Mouse (Mus musculus): Measurements from ENCODE around the gene Pqlc2. TPM values are rescaled to one million over a fixed set of nuclear protein-coding genes. Genes with fewer than 3 reads are reported as not detected.

Gene Pqlc2
- polyA plus RNA-seq, 1 experiment from 2014 or later, result 12.7 TPM

GRCm38 (mm10) chr4:139274573-139274972, 35.9 kb downstream of the Pqlc2 start:
- H3K4me3 ChIP-seq (ENCODE audit: low read depth, low read length), result no peak overlapping the region
- H3K4me2 ChIP-seq (ENCODE audit: low read depth, low read length), result no peak overlapping the region
- no peaks in the 10 kb centered on the region for H3K4me1 ChIP-seq (ENCODE audit: control insufficient read depth, insufficient read depth, low read length)
- no peak for ATAC-seq (ENCODE audit: low read depth)
- H3K27ac ChIP-seq (ENCODE audit: low read depth, low read length), result no peak overlapping the region
- H3K27me3 ChIP-seq (ENCODE audit: control insufficient read depth, insufficient read depth, low read length), result no peaks in the 10 kb centered on the region
- WGBS, result 95% methylated on average over 7 of the region's 7 CpGs
- no peak overlapping the region for H3K9ac ChIP-seq (replicated peaks; ENCODE audit: low read depth, low read length)
- no peaks in the 10 kb centered on the region for H3K36me3 ChIP-seq (ENCODE audit: control insufficient read depth, insufficient read depth, low read length)
- H3K9me3 ChIP-seq (ENCODE audit: control insufficient read depth, low read length), result no peaks in the 10 kb centered on the region

DNA sequence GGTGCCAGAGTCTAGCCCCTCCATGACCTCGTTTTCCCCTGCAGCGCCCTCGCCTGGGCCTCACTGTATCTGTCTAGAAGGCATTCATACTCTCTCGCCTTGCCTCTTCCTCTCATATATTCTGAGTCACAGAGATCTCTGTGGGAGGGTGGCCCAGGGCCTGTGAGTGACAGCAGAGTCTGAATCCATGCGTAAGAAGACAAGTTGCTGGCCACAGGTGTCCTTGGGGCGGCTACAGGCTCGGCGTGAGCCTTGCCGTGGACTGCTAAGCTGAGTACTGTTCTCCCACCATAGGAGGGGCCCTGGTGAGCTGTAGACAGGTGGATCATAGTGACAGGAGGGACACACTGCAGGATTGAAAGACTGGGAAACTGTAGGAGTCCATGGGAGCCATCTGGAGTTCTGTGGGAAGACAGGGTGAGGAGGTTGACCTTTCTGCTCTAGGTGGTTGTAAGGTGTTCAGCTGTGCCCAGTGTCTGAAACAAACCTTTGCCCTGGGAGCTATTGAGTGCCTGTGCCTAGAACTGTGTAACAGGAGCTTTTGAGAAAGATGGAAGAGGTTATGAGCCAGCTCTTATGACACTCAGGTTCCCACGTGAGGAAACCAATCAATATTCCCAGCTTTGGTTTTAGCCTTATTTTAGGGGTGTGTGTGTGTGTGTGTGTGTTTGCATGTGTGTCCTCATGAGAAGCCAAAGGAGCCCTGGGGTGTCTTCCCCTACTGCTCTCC, 37.4 kb downstream of the Pqlc2 start:
- Histone ChIP-seq H3K27ac (ENCODE audit: low read depth, low read length) (no peak overlapping the region), H3K4me1 (ENCODE audit: control insufficient read depth, insufficient read depth, low read length) (no peaks in the 10 kb centered on the region), H3K4me2 (ENCODE audit: low read depth, low read length) (no peak overlapping the region), H3K36me3 (ENCODE audit: control insufficient read depth, insufficient read depth, low read length) (no peaks in the 10 kb centered on the region), H3K9me3 (ENCODE audit: control insufficient read depth, low read length) (no peaks in the 10 kb centered on the region), H3K27me3 (ENCODE audit: control insufficient read depth, insufficient read depth, low read length) (no peaks in the 10 kb centered on the region), H3K4me3 (ENCODE audit: low read depth, low read length) (no peak overlapping the region), H3K9ac (replicated peaks; ENCODE audit: low read depth, low read length) (no peak overlapping the region)
- no peak for ATAC-seq (ENCODE audit: low read depth)
- 93% methylated on average over 10 of the region's 10 CpGs for WGBS

GRCm38 (mm10) chr4:139271562-139271961, 38.9 kb downstream of the Pqlc2 start:
- H3K27me3 ChIP-seq (ENCODE audit: control insufficient read depth, insufficient read depth, low read length), result no peaks in the 10 kb centered on the region
- no peaks in the 10 kb centered on the region for H3K4me1 ChIP-seq (ENCODE audit: control insufficient read depth, insufficient read depth, low read length)
- 78% methylated on average over 9 of the region's 9 CpGs for WGBS

GRCm38 (mm10) chr4:139270168-139270567, 40.3 kb downstream of the Pqlc2 start:
- Histone ChIP-seq H3K4me1 (ENCODE audit: control insufficient read depth, insufficient read depth, low read length) (no peaks in the 10 kb centered on the region), H3K27ac (ENCODE audit: low read depth, low read length) (no peak overlapping the region), H3K4me2 (ENCODE audit: low read depth, low read length) (no peak overlapping the region), H3K9ac (replicated peaks; ENCODE audit: low read depth, low read length) (no peak overlapping the region), H3K36me3 (ENCODE audit: control insufficient read depth, insufficient read depth, low read length) (no peaks in the 10 kb centered on the region), H3K9me3 (ENCODE audit: control insufficient read depth, low read length) (no peaks in the 10 kb centered on the region), H3K4me3 (ENCODE audit: low read depth, low read length) (no peak overlapping the region), H3K27me3 (ENCODE audit: control insufficient read depth, insufficient read depth, low read length) (no peaks in the 10 kb centered on the region)
- ATAC-seq (ENCODE audit: low read depth), result no peak
- WGBS, result 88% methylated on average over 3 of the region's 3 CpGs

More at GRCm38 (mm10) chr4:139271562-139271961, 38.9 kb downstream of the Pqlc2 start:
- no peaks in the 10 kb centered on the region for H3K9me3 ChIP-seq (ENCODE audit: control insufficient read depth, low read length)
- no peak overlapping the region for H3K27ac ChIP-seq (ENCODE audit: low read depth, low read length)
- H3K4me3 ChIP-seq (ENCODE audit: low read depth, low read length), result no peak overlapping the region
- H3K9ac ChIP-seq (replicated peaks; ENCODE audit: low read depth, low read length), result no peak overlapping the region
- H3K4me2 ChIP-seq (ENCODE audit: low read depth, low read length), result no peak overlapping the region
- no peaks in the 10 kb centered on the region for H3K36me3 ChIP-seq (ENCODE audit: control insufficient read depth, insufficient read depth, low read length)
- ATAC-seq (ENCODE audit: low read depth), result no peak

- Histone ChIP-seq H3K9me3 (ENCODE audit: control insufficient read depth, low read length) (no peaks in the 10 kb centered on the region), H3K36me3 (ENCODE audit: control insufficient read depth, insufficient read depth, low read length) (peaks cover 14% of the 10 kb centered on the region; the same call in 1 of the 2 replicates), H3K4me2 (ENCODE audit: low read depth, low read length) (no peak overlapping the region), H3K9ac (replicated peaks; ENCODE audit: low read depth, low read length) (no peak overlapping the region), H3K4me1 (ENCODE audit: control insufficient read depth, insufficient read depth, low read length) (no peaks in the 10 kb centered on the region), H3K27ac (ENCODE audit: low read depth, low read length) (no peak overlapping the region), H3K27me3 (ENCODE audit: control insufficient read depth, insufficient read depth, low read length) (no peaks in the 10 kb centered on the region), H3K4me3 (ENCODE audit: low read depth, low read length) (no peak overlapping the region)
- ATAC-seq (ENCODE audit: low read depth), result no peak
- WGBS, result 80% methylated on average over 1 of the region's 1 CpGs
Measured at GRCm38 (mm10) chr4:139268242-139268641, 42.3 kb downstream of the Pqlc2 start.

- H3K4me2 ChIP-seq (ENCODE audit: low read depth, low read length), result no peak overlapping the region
- no peaks in the 10 kb centered on the region for H3K9me3 ChIP-seq (ENCODE audit: control insufficient read depth, low read length)
- H3K36me3 ChIP-seq (ENCODE audit: control insufficient read depth, insufficient read depth, low read length), result peaks cover 23% of the 10 kb centered on the region
- no peak overlapping the region for H3K4me3 ChIP-seq (ENCODE audit: low read depth, low read length)
- no peaks in the 10 kb centered on the region for H3K27me3 ChIP-seq (ENCODE audit: control insufficient read depth, insufficient read depth, low read length)
- no peaks in the 10 kb centered on the region for H3K4me1 ChIP-seq (ENCODE audit: control insufficient read depth, insufficient read depth, low read length)
- WGBS, result 80% methylated on average over 3 of the region's 3 CpGs
- H3K9ac ChIP-seq (replicated peaks; ENCODE audit: low read depth, low read length), result no peak overlapping the region
- ATAC-seq (ENCODE audit: low read depth), result no peak
- H3K27ac ChIP-seq (ENCODE audit: low read depth, low read length), result no peak overlapping the region
Measured at GRCm38 (mm10) chr4:139267335-139267734, 43.2 kb downstream of the Pqlc2 start.

DNA sequence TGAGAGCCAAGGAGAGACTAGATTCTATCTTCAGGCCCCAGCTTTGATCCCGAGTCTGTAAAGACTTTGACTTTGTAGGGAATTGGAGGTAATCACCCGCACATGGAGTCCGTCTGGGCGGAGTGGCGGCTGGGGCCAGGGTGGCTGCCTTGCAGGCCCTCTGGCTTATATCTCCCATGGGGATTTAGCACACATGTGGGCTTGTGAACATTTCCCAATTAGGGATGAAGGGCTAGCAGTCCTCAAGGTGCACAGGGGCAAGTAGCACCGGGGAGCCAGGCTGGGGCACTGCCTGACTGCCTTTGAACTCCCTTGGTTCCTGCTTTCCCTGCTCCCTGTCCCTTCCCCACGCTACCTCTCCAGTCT, 44.0 kb downstream of the Pqlc2 start:
- ATAC-seq (ENCODE audit: low read depth), result no peak
- no peak overlapping the region for H3K4me3 ChIP-seq (ENCODE audit: low read depth, low read length)
- H3K9ac ChIP-seq (replicated peaks; ENCODE audit: low read depth, low read length), result no peak overlapping the region
- no peaks in the 10 kb centered on the region for H3K4me1 ChIP-seq (ENCODE audit: control insufficient read depth, insufficient read depth, low read length)
- H3K27ac ChIP-seq (ENCODE audit: low read depth, low read length), result no peak overlapping the region
- H3K9me3 ChIP-seq (ENCODE audit: control insufficient read depth, low read length), result no peaks in the 10 kb centered on the region
- H3K4me2 ChIP-seq (ENCODE audit: low read depth, low read length), result no peak overlapping the region
- WGBS, result 86% methylated on average over 7 of the region's 7 CpGs
- H3K36me3 ChIP-seq (ENCODE audit: control insufficient read depth, insufficient read depth, low read length), result peaks cover 29% of the 10 kb centered on the region
- H3K27me3 ChIP-seq (ENCODE audit: control insufficient read depth, insufficient read depth, low read length), result no peaks in the 10 kb centered on the region

DNA sequence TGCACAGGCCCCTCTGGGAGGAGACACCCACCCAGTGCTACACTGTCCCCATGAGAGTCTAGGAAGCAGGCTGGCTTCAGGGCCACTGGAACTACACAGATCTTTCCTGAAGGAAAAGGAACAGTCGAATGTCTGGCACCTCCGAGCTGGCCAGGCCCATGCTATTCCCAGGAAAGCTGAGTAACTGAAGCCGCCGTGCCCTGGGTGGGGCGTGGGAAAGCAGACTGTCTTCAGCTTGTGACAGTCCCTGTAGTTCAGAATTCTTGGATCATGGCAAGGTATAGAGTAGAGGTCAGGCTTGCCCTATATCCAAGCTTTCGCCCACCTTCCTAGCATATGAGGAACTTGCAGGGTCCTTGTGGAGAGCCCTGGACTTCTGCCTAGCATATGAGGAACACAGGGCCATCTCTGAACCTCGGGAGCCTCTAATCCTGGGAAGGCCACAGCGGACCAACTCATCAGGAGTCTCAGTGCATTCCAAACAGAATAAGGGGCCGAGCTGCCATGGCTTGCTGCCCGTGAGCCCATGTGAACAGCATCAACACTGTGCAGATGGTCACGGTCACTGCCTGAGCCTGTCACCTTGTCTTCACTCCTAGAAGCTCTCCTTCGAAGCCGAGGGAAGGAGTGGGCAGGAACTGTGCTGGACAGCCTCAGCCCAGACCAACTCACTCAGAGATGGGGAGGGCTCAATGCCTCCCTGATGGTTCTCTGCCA, 44.6 kb downstream of the Pqlc2 start:
- Histone ChIP-seq H3K4me1 (ENCODE audit: control insufficient read depth, insufficient read depth, low read length) (no peaks in the 10 kb centered on the region), H3K27ac (ENCODE audit: low read depth, low read length) (no peak overlapping the region), H3K36me3 (ENCODE audit: control insufficient read depth, insufficient read depth, low read length) (peaks cover 29% of the 10 kb centered on the region), H3K9ac (replicated peaks; ENCODE audit: low read depth, low read length) (no peak overlapping the region), H3K9me3 (ENCODE audit: control insufficient read depth, low read length) (no peaks in the 10 kb centered on the region), H3K4me3 (ENCODE audit: low read depth, low read length) (no peak overlapping the region), H3K4me2 (ENCODE audit: low read depth, low read length) (no peak overlapping the region), H3K27me3 (ENCODE audit: control insufficient read depth, insufficient read depth, low read length) (no peaks in the 10 kb centered on the region)
- ATAC-seq (ENCODE audit: low read depth), result no peak
- WGBS, result 89% methylated on average over 13 of the region's 13 CpGs

DNA sequence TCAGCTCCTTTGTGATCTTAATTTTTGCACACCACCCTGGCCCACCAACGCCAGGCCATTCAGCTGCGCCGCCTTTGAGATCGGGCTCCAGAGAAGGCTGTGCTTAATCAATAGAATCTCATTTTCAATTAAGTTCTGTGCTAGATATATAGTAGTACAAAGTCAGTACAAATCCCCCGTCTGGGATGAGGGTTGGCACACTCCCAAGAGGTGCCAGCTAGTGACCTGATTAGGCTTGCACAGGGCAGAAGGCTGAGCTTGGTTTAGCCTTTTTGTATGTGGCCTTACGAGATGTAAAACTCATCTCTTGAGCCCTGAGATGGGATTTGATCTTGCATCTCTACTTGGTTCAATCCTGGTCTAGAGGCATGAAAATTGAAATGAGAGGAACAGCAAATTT, 47.5 kb downstream of the Pqlc2 start:
- Histone ChIP-seq H3K4me1 (ENCODE audit: control insufficient read depth, insufficient read depth, low read length) (no peaks in the 10 kb centered on the region), H3K27ac (ENCODE audit: low read depth, low read length) (no peak overlapping the region), H3K27me3 (ENCODE audit: control insufficient read depth, insufficient read depth, low read length) (no peaks in the 10 kb centered on the region), H3K9ac (replicated peaks; ENCODE audit: low read depth, low read length) (no peak overlapping the region), H3K9me3 (ENCODE audit: control insufficient read depth, low read length) (no peaks in the 10 kb centered on the region), H3K4me2 (ENCODE audit: low read depth, low read length) (no peak overlapping the region), H3K4me3 (ENCODE audit: low read depth, low read length) (no peak overlapping the region), H3K36me3 (ENCODE audit: control insufficient read depth, insufficient read depth, low read length) (peaks cover 35% of the 10 kb centered on the region)
- no peak for ATAC-seq (ENCODE audit: low read depth)
- WGBS, result 94% methylated on average over 6 of the region's 6 CpGs
